Mouse (Mus musculus): ENCODE measurements around the gene Supt7l. TPM values are rescaled to one million over a fixed set of nuclear protein-coding genes. Genes with fewer than 3 reads are reported as not detected.
"Not testable (repeated sequence)": the region's sequence is repeated elsewhere in the genome, so short reads cannot be mapped to it uniquely, and the experiment has no call there.

Gene Supt7l
- 26.3 and 32.8 TPM in 2 replicates for polyA plus RNA-seq (2016; fragmentation: Nextera tagmentation; extraction: Ambion mirVana)

- not testable (repeated sequence) for DNase-seq (ENCODE audit: low spot score); H3K9me3 ChIP-seq (replicated peaks); H3K27me3 ChIP-seq (ENCODE audit: low read depth, poor library complexity, severe bottlenecking)
- Histone ChIP-seq H3K36me3 (peaks cover 47% of the 10 kb centered on the region), H3K4me1 (peaks cover 16% of the 10 kb centered on the region), H3K4me3 (peak within 1 kb of the TSS; percentile 92), H3K27ac (peak within 1 kb of the TSS; percentile 95)
- 85% methylated on average over 11 of the region's 11 CpGs for WGBS
These were observed at the start of gene Supt7l for GRCm38 (mm10) chr5:31527707-31528106. Gene Supt7l, minus strand, starts transcription at chr5:31527807.

- Histone ChIP-seq H3K4me3 (no peak overlapping the region), H3K36me3 (no peaks in the 10 kb centered on the region), H3K27me3 (ENCODE audit: low read depth, poor library complexity, severe bottlenecking) (no peaks in the 10 kb centered on the region), H3K9me3 (replicated peaks) (no peaks in the 10 kb centered on the region), H3K4me1 (peaks cover 5% of the 10 kb centered on the region), H3K27ac (no peak overlapping the region)
- DNase-seq (ENCODE audit: low spot score): no peak
- WGBS: 90% methylated on average over 7 of the region's 7 CpGs
These were observed 49.0 kb upstream of the Supt7l start for GRCm38 (mm10) chr5:31576539-31576975.

GRCm38 (mm10) chr5:31573722-31574121 lies 46.1 kb upstream of the Supt7l start:
- WGBS: 93% methylated on average over 3 of the region's 3 CpGs
- no peak for DNase-seq (ENCODE audit: low spot score)
- Histone ChIP-seq H3K9me3 (replicated peaks) (no peaks in the 10 kb centered on the region), H3K27ac (no peak overlapping the region), H3K4me1 (peaks cover 19% of the 10 kb centered on the region), H3K27me3 (ENCODE audit: low read depth, poor library complexity, severe bottlenecking) (no peaks in the 10 kb centered on the region), H3K36me3 (peaks cover 4% of the 10 kb centered on the region; the same call in 1 of the 2 replicates), H3K4me3 (no peak overlapping the region)

- WGBS: 17% methylated on average over 20 of the region's 20 CpGs
- no peak for DNase-seq (ENCODE audit: low spot score)
- Histone ChIP-seq H3K4me1 (peaks cover 16% of the 10 kb centered on the region), H3K36me3 (peaks cover 9% of the 10 kb centered on the region; the same call in 1 of the 2 replicates), H3K4me3 (peak overlapping the region; percentile 26), H3K27ac (peak overlapping the region; percentile 68), H3K27me3 (ENCODE audit: low read depth, poor library complexity, severe bottlenecking) (no peaks in the 10 kb centered on the region), H3K9me3 (replicated peaks) (no peaks in the 10 kb centered on the region)
These were observed 43.5 kb upstream of the Supt7l start for GRCm38 (mm10) chr5:31571023-31571608.

GRCm38 (mm10) chr5:31567951-31568657 lies 40.5 kb upstream of the Supt7l start:
- H3K27ac ChIP-seq: no peak overlapping the region
- 84% methylated on average over 5 of the region's 5 CpGs for WGBS
- no peaks in the 10 kb centered on the region for H3K27me3 ChIP-seq (ENCODE audit: low read depth, poor library complexity, severe bottlenecking)
- H3K9me3 ChIP-seq (replicated peaks): no peaks in the 10 kb centered on the region
- H3K4me3 ChIP-seq: no peak overlapping the region
- DNase-seq (ENCODE audit: low spot score): no peak
- H3K4me1 ChIP-seq: peaks cover 20% of the 10 kb centered on the region
- peaks cover 9% of the 10 kb centered on the region; the same call in 1 of the 2 replicates for H3K36me3 ChIP-seq

GRCm38 (mm10) chr5:31566457-31566856 lies 38.9 kb upstream of the Supt7l start:
- DNase-seq (ENCODE audit: low spot score): no peak
- H3K4me1 ChIP-seq: peaks cover 17% of the 10 kb centered on the region
- peaks cover 21% of the 10 kb centered on the region for H3K36me3 ChIP-seq
- no peak overlapping the region for H3K27ac ChIP-seq
- WGBS: 80% methylated on average over 3 of the region's 3 CpGs
- H3K4me3 ChIP-seq: no peak overlapping the region
- no peaks in the 10 kb centered on the region for H3K27me3 ChIP-seq (ENCODE audit: low read depth, poor library complexity, severe bottlenecking)
- H3K9me3 ChIP-seq (replicated peaks): no peaks in the 10 kb centered on the region

- DNase-seq (ENCODE audit: low spot score): no peak
- Histone ChIP-seq H3K4me3 (no peak overlapping the region), H3K27me3 (ENCODE audit: low read depth, poor library complexity, severe bottlenecking) (no peaks in the 10 kb centered on the region), H3K9me3 (replicated peaks) (no peaks in the 10 kb centered on the region), H3K27ac (no peak overlapping the region), H3K36me3 (peaks cover 21% of the 10 kb centered on the region), H3K4me1 (peaks cover 12% of the 10 kb centered on the region)
- WGBS: 92% methylated on average over 7 of the region's 7 CpGs
These were observed 38.4 kb upstream of the Supt7l start for GRCm38 (mm10) chr5:31566026-31566425.

GRCm38 (mm10) chr5:31564976-31565375 lies 37.4 kb upstream of the Supt7l start:
- Histone ChIP-seq H3K4me3 (no peak overlapping the region), H3K9me3 (replicated peaks) (no peaks in the 10 kb centered on the region), H3K4me1 (peaks cover 4% of the 10 kb centered on the region; the same call in 1 of the 2 replicates), H3K36me3 (peaks cover 28% of the 10 kb centered on the region), H3K27ac (no peak overlapping the region), H3K27me3 (ENCODE audit: low read depth, poor library complexity, severe bottlenecking) (no peaks in the 10 kb centered on the region)
- no peak for DNase-seq (ENCODE audit: low spot score)
- WGBS: 91% methylated on average over 4 of the region's 4 CpGs

GRCm38 (mm10) chr5:31563905-31564304 lies 36.3 kb upstream of the Supt7l start:
- 29% methylated on average over 7 of the region's 7 CpGs for WGBS
- no peaks in the 10 kb centered on the region for H3K9me3 ChIP-seq (replicated peaks)
- H3K27me3 ChIP-seq (ENCODE audit: low read depth, poor library complexity, severe bottlenecking): no peaks in the 10 kb centered on the region
- DNase-seq (ENCODE audit: low spot score): no peak
- peak overlapping the region; percentile 51; the same call in 1 of the 2 replicates for H3K27ac ChIP-seq
- H3K4me1 ChIP-seq: peaks cover 4% of the 10 kb centered on the region; the same call in 1 of the 2 replicates
- no peak overlapping the region for H3K4me3 ChIP-seq
- H3K36me3 ChIP-seq: peaks cover 35% of the 10 kb centered on the region

- peak overlapping the region; percentile 51; the same call in 1 of the 2 replicates for H3K27ac ChIP-seq
- 8% methylated on average over 6 of the region's 6 CpGs for WGBS
These were observed 35.9 kb upstream of the Supt7l start for GRCm38 (mm10) chr5:31563496-31563895.

GRCm38 (mm10) chr5:31562036-31562666 lies 34.5 kb upstream of the Supt7l start:
- H3K27ac ChIP-seq: no peak overlapping the region
- DNase-seq (ENCODE audit: low spot score): no peak
- H3K4me1 ChIP-seq: peaks cover 4% of the 10 kb centered on the region; the same call in 1 of the 2 replicates
- H3K9me3 ChIP-seq (replicated peaks): no peaks in the 10 kb centered on the region
- H3K27me3 ChIP-seq (ENCODE audit: low read depth, poor library complexity, severe bottlenecking): no peaks in the 10 kb centered on the region
- WGBS: 88% methylated on average over 7 of the region's 7 CpGs
- no peak overlapping the region for H3K4me3 ChIP-seq
- H3K36me3 ChIP-seq: peaks cover 45% of the 10 kb centered on the region

More at GRCm38 (mm10) chr5:31563496-31563895, 35.9 kb upstream of the Supt7l start:
- peaks cover 36% of the 10 kb centered on the region for H3K36me3 ChIP-seq
- H3K9me3 ChIP-seq (replicated peaks): no peaks in the 10 kb centered on the region
- DNase-seq (ENCODE audit: low spot score): peak; percentile 83
- no peaks in the 10 kb centered on the region for H3K27me3 ChIP-seq (ENCODE audit: low read depth, poor library complexity, severe bottlenecking)
- H3K4me1 ChIP-seq: peaks cover 4% of the 10 kb centered on the region; the same call in 1 of the 2 replicates
- no peak overlapping the region for H3K4me3 ChIP-seq

- DNase-seq (ENCODE audit: low spot score): no peak
- H3K4me1 ChIP-seq: peaks cover 4% of the 10 kb centered on the region; the same call in 1 of the 2 replicates
- peaks cover 59% of the 10 kb centered on the region for H3K36me3 ChIP-seq
- H3K27ac ChIP-seq: no peak overlapping the region
- no peaks in the 10 kb centered on the region for H3K9me3 ChIP-seq (replicated peaks)
- no peak overlapping the region for H3K4me3 ChIP-seq
- WGBS: 91% methylated on average over 2 of the region's 2 CpGs
- H3K27me3 ChIP-seq (ENCODE audit: low read depth, poor library complexity, severe bottlenecking): no peaks in the 10 kb centered on the region
These were observed 32.7 kb upstream of the Supt7l start for GRCm38 (mm10) chr5:31560352-31560751.

- Histone ChIP-seq H3K4me1 (peaks cover 4% of the 10 kb centered on the region; the same call in 1 of the 2 replicates), H3K27ac (no peak overlapping the region), H3K9me3 (replicated peaks) (no peaks in the 10 kb centered on the region), H3K36me3 (peaks cover 69% of the 10 kb centered on the region), H3K27me3 (ENCODE audit: low read depth, poor library complexity, severe bottlenecking) (no peaks in the 10 kb centered on the region), H3K4me3 (no peak overlapping the region)
- 52% methylated on average over 1 of the region's 1 CpGs for WGBS
- DNase-seq (ENCODE audit: low spot score): no peak
These were observed 31.8 kb upstream of the Supt7l start for GRCm38 (mm10) chr5:31559401-31559800.

Data from limb, embryonic 10.5 days (tissue).